Mouse (Mus musculus) embryonic facial prominence, embryonic 11.5 days (tissue): ENCODE data around the gene Ttc39b. TPM values are rescaled to one million over a fixed set of nuclear protein-coding genes. Genes with fewer than 3 reads are reported as not detected.

ENCODE experiments used
- ATAC-seq: fragments of 200-750 bp; cut with Nextera tagmentation; replicated peaks from 2 replicates; pipeline ENCODE4 v1.8.0; 2017; ENCODE audit warnings: low read depth; ENCODE audit not compliant: insufficient number of reproducible peaks, low FRiP score, low TSS enrichment
- DNase-seq: peaks from one replicate; pipeline ENCODE4 v3.0.0-alpha.2; 2015; ENCODE audit warnings: low spot score
- H3K27ac ChIP-seq: fragments of 300-500 bp; sonication (generic); replicated peaks from 2 replicates; pipeline ENCODE4 v1.5.1; 2014; ENCODE audit warnings: mild to moderate bottlenecking, low read depth, low read length, control low read depth
- H3K27me3 ChIP-seq: fragments of 300-500 bp; sonication (generic); 2 replicates; pipeline ENCODE4 v1.6.1; 2014; ENCODE audit warnings: mild to moderate bottlenecking, low read length, moderate library complexity, mixed read lengths; ENCODE audit not compliant: control insufficient read depth, insufficient read depth
- H3K36me3 ChIP-seq: fragments of 300-500 bp; sonication (generic); replicated peaks from 2 replicates; pipeline ENCODE4 v1.6.1; 2014; ENCODE audit warnings: low read depth, mild to moderate bottlenecking, low read length, moderate library complexity, mixed read lengths; ENCODE audit not compliant: control insufficient read depth, insufficient read depth
- H3K4me1 ChIP-seq: fragments of 300-500 bp; sonication (generic); 2 replicates; pipeline ENCODE4 v1.6.1; 2014; ENCODE audit warnings: low read length, mixed read lengths; ENCODE audit not compliant: control insufficient read depth, insufficient read depth
- H3K4me2 ChIP-seq: fragments of 300-500 bp; sonication (generic); 2 replicates; pipeline ENCODE4 v1.6.1; 2014; ENCODE audit warnings: low read depth, mild to moderate bottlenecking, control low read depth, low read length, moderate library complexity
- H3K4me3 ChIP-seq: fragments of 300-500 bp; sonication (generic); 2 replicates; pipeline ENCODE4 v1.5.1; 2014; ENCODE audit warnings: low read depth, low read length, control low read depth
- H3K9ac ChIP-seq: fragments of 300-500 bp; sonication (generic); replicated peaks from 2 replicates; pipeline ENCODE4 v1.6.1; 2014; ENCODE audit warnings: mild to moderate bottlenecking, control low read depth, low read length
- H3K9me3 ChIP-seq: fragments of 300-500 bp; sonication (generic); replicated peaks from 2 replicates; pipeline ENCODE4 v1.6.1; 2016; ENCODE audit warnings: mild to moderate bottlenecking, low read length, inconsistent platforms, mixed read lengths; ENCODE audit not compliant: control insufficient read depth
- WGBS: fragments of 180-500 bp; shearing (Covaris S2); extraction: QIAGEN DNeasy Blood & Tissue Kit; methylation state at CpG from one replicate; pipeline ENCODE4 v1.1.7; 2014; 5-methylcytosine and 5-hydroxymethylcytosine counted together
- polyA plus RNA-seq: library from polyadenylated mRNA; unstranded; fragments of >200 nt; fragmentation: Nextera tagmentation; extraction: Ambion mirVana; gene quantifications from 2 replicates; pipeline ENCODE4 v1.2.1, GENCODE M21; 2014

The Ttc39b gene
- polyA plus RNA-seq, 1 experiment from 2014 or later = 3.1 TPM

- WGBS = 12% methylated on average over 19 of the region's 19 CpGs
- peak overlapping the region; percentile 44 for H3K9ac ChIP-seq
- ATAC-seq (0 out of 2 replicates have a peak, but pooled peaks have one; percentile 62), DNase-seq (peak; percentile 67)
- H3K4me3 ChIP-seq = peak overlapping the region; percentile 29
- no peaks in the 10 kb centered on the region for H3K27me3 ChIP-seq
- no peak overlapping the region for H3K27ac ChIP-seq
- H3K9me3 ChIP-seq = no peaks in the 10 kb centered on the region
- H3K36me3 ChIP-seq = no peaks in the 10 kb centered on the region
- H3K4me1 ChIP-seq = no peaks in the 10 kb centered on the region
- H3K4me2 ChIP-seq = peak overlapping the region; percentile 50
Observed at GRCm38 (mm10) chr4:83283973-83284767, 39.9 kb downstream of the Ttc39b start.

- Histone ChIP-seq H3K36me3 (no peaks in the 10 kb centered on the region), H3K4me3 (no peak overlapping the region), H3K4me2 (no peak overlapping the region), H3K27ac (no peak overlapping the region), H3K27me3 (no peaks in the 10 kb centered on the region), H3K9me3 (no peaks in the 10 kb centered on the region), H3K4me1 (no peaks in the 10 kb centered on the region), H3K9ac (no peak overlapping the region)
- whole genome bisulfite sequencing = 75% methylated on average over 6 of the region's 6 CpGs
- ATAC-seq (no peak), DNase-seq (no peak)
Observed at GRCm38 (mm10) chr4:83282424-83282823, 41.6 kb downstream of the Ttc39b start.

- Histone ChIP-seq H3K27ac (no peak overlapping the region), H3K4me1 (no peaks in the 10 kb centered on the region), H3K27me3 (no peaks in the 10 kb centered on the region), H3K9me3 (no peaks in the 10 kb centered on the region), H3K4me2 (no peak overlapping the region), H3K4me3 (no peak overlapping the region), H3K36me3 (no peaks in the 10 kb centered on the region), H3K9ac (no peak overlapping the region)
- WGBS = 89% methylated on average over 7 of the region's 7 CpGs
- ATAC-seq = no peak
- DNase-seq = no peak
Observed at GRCm38 (mm10) chr4:83279236-83279635, 44.8 kb downstream of the Ttc39b start.

- H3K4me3 ChIP-seq = no peak overlapping the region
- H3K4me2 ChIP-seq = no peak overlapping the region
- no peaks in the 10 kb centered on the region for H3K36me3 ChIP-seq
- no peak for ATAC-seq
- WGBS = 60% methylated on average over 2 of the region's 2 CpGs
- H3K27ac ChIP-seq = no peak overlapping the region
- H3K9ac ChIP-seq = no peak overlapping the region
- H3K4me1 ChIP-seq = no peaks in the 10 kb centered on the region
- no peak for DNase-seq
- no peaks in the 10 kb centered on the region for H3K9me3 ChIP-seq
- no peaks in the 10 kb centered on the region for H3K27me3 ChIP-seq
Observed at GRCm38 (mm10) chr4:83274241-83274640, 49.8 kb downstream of the Ttc39b start.

GRCm38 (mm10) chr4:83273616-83274050 is 50.4 kb downstream of the Ttc39b start:
- Histone ChIP-seq H3K9ac (no peak overlapping the region), H3K36me3 (no peaks in the 10 kb centered on the region), H3K27me3 (no peaks in the 10 kb centered on the region), H3K4me3 (no peak overlapping the region), H3K4me2 (no peak overlapping the region), H3K27ac (no peak overlapping the region), H3K4me1 (no peaks in the 10 kb centered on the region), H3K9me3 (no peaks in the 10 kb centered on the region)
- ATAC-seq = no peak
- DNase-seq = no peak
- 88% methylated on average over 19 of the region's 19 CpGs for whole genome bisulfite sequencing

GRCm38 (mm10) chr4:83272917-83273615 is 51.0 kb downstream of the Ttc39b start:
- ATAC-seq (no peak), DNase-seq (no peak)
- Histone ChIP-seq H3K27ac (no peak overlapping the region), H3K9ac (no peak overlapping the region), H3K9me3 (no peaks in the 10 kb centered on the region), H3K4me3 (no peak overlapping the region), H3K36me3 (no peaks in the 10 kb centered on the region), H3K4me2 (no peak overlapping the region), H3K4me1 (no peaks in the 10 kb centered on the region), H3K27me3 (no peaks in the 10 kb centered on the region)
- 82% methylated on average over 9 of the region's 9 CpGs for whole genome bisulfite sequencing

- 87% methylated on average over 8 of the region's 8 CpGs for WGBS
- Histone ChIP-seq H3K4me2 (no peak overlapping the region), H3K27me3 (no peaks in the 10 kb centered on the region), H3K36me3 (no peaks in the 10 kb centered on the region), H3K27ac (no peak overlapping the region), H3K9me3 (no peaks in the 10 kb centered on the region), H3K4me1 (no peaks in the 10 kb centered on the region), H3K9ac (no peak overlapping the region), H3K4me3 (no peak overlapping the region)
- ATAC-seq (no peak), DNase-seq (no peak)
Observed at GRCm38 (mm10) chr4:83270481-83270880, 53.6 kb downstream of the Ttc39b start.

- ATAC-seq (no peak), DNase-seq (no peak)
- Histone ChIP-seq H3K9ac (no peak overlapping the region), H3K9me3 (no peaks in the 10 kb centered on the region), H3K27me3 (no peaks in the 10 kb centered on the region), H3K36me3 (no peaks in the 10 kb centered on the region), H3K27ac (no peak overlapping the region), H3K4me1 (no peaks in the 10 kb centered on the region), H3K4me2 (no peak overlapping the region), H3K4me3 (no peak overlapping the region)
- WGBS = 78% methylated on average over 6 of the region's 6 CpGs
Observed at GRCm38 (mm10) chr4:83269614-83270013, 54.4 kb downstream of the Ttc39b start.
